Mouse (Mus musculus) heart, adult 2 months (tissue): ENCODE results near the gene Mief2.

Source experiments
- CTCF ChIP-seq: fragments of 200-600 bp; IDR thresholded peaks from 2 replicates; pipeline ENCODE4 v1.8.1; 2022; ENCODE audit warnings: antibody characterized with exemption, mild to moderate bottlenecking, moderate library complexity
- POLR2A ChIP-seq: fragments of 200-500 bp; IDR thresholded peaks from 2 replicates; pipeline ENCODE4 v1.6.1; 2011; ENCODE audit warnings: mild to moderate bottlenecking, low read depth, low read length, control low read depth; ENCODE audit not compliant: insufficient read depth

DNA sequence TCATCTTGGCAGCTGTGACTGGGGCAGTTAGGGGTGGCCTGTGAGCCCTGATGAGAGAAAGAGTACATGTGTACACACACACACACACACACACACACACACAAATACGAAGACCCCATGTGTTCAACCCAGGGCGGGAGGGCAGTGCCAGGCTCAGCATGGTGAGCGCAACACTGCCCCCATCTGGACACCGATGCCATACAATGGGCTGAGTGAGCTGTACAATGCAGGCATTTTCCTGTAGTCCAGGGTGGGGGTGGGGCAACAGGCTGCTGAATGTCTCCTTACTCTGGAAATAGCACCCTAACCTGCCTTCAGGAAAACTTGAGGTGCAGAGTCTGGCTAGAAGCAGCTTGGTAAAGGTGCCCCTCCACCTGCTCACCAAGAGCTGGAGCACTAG is 25.1 kb upstream of the Mief2 start:
- TF ChIP-seq POLR2A: no peak
- TF ChIP-seq CTCF: peak; percentile 66
